Comparison of ENCODE assay signal across 8 mouse cellular contexts in genomic region chr9:111271056-111271433, GRCm38 (mm10). TPM values are rescaled to one million over a fixed set of nuclear protein-coding genes. Genes with fewer than 3 reads are reported as not detected.
DNase-seq lines count a peak whose midpoint lies in the region; ATAC-seq and TF ChIP-seq lines count a peak whose summit lies in the region.

No protein-coding gene starts in this region.

- H3K9me3 ChIP-seq in hindbrain, embryonic 10.5 days, result no peaks in the 10 kb centered on the region

- TF ChIP-seq POLR2A in bone marrow macrophage, adult 2 months (IDR thresholded peaks at IDR 0.05; ENCODE audit: borderline replicate concordance, low read depth, low read length), result no peak

- H3K36me3 ChIP-seq in hindbrain, embryonic 10.5 days, result peaks cover 46% of the 10 kb centered on the region

- 1% methylated on average over 32 of the region's 32 CpGs for WGBS in hindbrain, embryonic 10.5 days

- H3K4me3 ChIP-seq in layer of hippocampus, adult 2 months, result peak overlapping the region; percentile 99
- peak overlapping the region; percentile 84 for H3K4me3 ChIP-seq in bone marrow macrophage, adult 2 months (ENCODE audit: insufficient read depth, low read length)
- peak overlapping the region; percentile 87 for H3K4me3 ChIP-seq in hindbrain, embryonic 10.5 days

- peak; percentile 62 for ATAC-seq in megakaryocyte-erythroid progenitor cell, adult 5-6 weeks (replicated peaks; ENCODE audit: low FRiP score, low TSS enrichment, poor library complexity, severe bottlenecking)

- no peaks in the 10 kb centered on the region for H3K27me3 ChIP-seq in hindbrain, embryonic 10.5 days (ENCODE audit: insufficient read depth, poor library complexity, severe bottlenecking)

- peak overlapping the region; percentile 96 for H3K27ac ChIP-seq in layer of hippocampus, adult 2 months
- peak overlapping the region; percentile 71 for H3K27ac ChIP-seq in bone marrow macrophage, adult 2 months (ENCODE audit: insufficient read depth, low read depth, low read length)
- peak overlapping the region; percentile 96 for H3K27ac ChIP-seq in hindbrain, embryonic 10.5 days

- no peak for TF ChIP-seq CTCF in layer of hippocampus, adult 2 months (conservative IDR thresholded peaks at IDR 0.05)
- no peak for TF ChIP-seq CTCF in bone marrow macrophage, adult 2 months (IDR thresholded peaks at IDR 0.05; ENCODE audit: low read depth, low read length)

- peak in 1 of 2 experiments; percentile 67 for DNase-seq in layer of hippocampus, adult 2 months (ENCODE audit: low spot score in 2 of 2)
- DNase-seq in layer of hippocampus, postnatal 25 days (ENCODE audit: extremely low spot score in 1 of 2, low spot score in 1 of 2), result no peak
- no peak for DNase-seq in hindbrain, embryonic 10.5 days (ENCODE audit: low spot score)
- no peak for DNase-seq in layer of hippocampus, adult 9-11 months
- no peak for DNase-seq in kidney, adult 11 months
- no peak for DNase-seq in yolk sac, embryonic 10.5 days (ENCODE audit: low spot score)

- peaks cover 12% of the 10 kb centered on the region for H3K4me1 ChIP-seq in bone marrow macrophage, adult 2 months (ENCODE audit: control insufficient read depth, insufficient read depth, low read length)
- peaks cover 48% of the 10 kb centered on the region for H3K4me1 ChIP-seq in hindbrain, embryonic 10.5 days (replicated peaks)

RNA-seq across cellular contexts. Expression of gene Mlh1, which starts 0.5 kb away (rescaled TPM):
- 10 to 100 TPM; 15.7 to 17.1 TPM for total RNA-seq in layer of hippocampus, adult 2 months (2021)
- total RNA-seq in layer of hippocampus, postnatal 25 days (2021), result 10 to 100 TPM; 14.5 to 19.6 TPM
- polyA plus RNA-seq in bone marrow macrophage, adult 2 months (2012; ENCODE audit: insufficient read depth, insufficient read length, missing spikeins), result 14.8 and 20.1 TPM in 2 replicates
- polyA plus RNA-seq in hindbrain, embryonic 10.5 days (2016; fragmentation: Nextera tagmentation; extraction: Ambion mirVana), result 41.0 and 49.0 TPM in 2 replicates
- 47.2 and 69.4 TPM in 2 replicates for total RNA-seq in megakaryocyte-erythroid progenitor cell, adult 5-6 weeks (2014; fragmentation: Nextera tagmentation)
- total RNA-seq in megakaryocyte-erythroid progenitor cell, adult 5-6 weeks (2017), result 41.0 and 68.5 TPM in 2 replicates

RNA-seq across cellular contexts. Expression of gene Epm2aip1, which starts 0.7 kb away (rescaled TPM):
- total RNA-seq in layer of hippocampus, adult 2 months (2021), result 10 to 100 TPM; 76.5 to 80.7 TPM
- 10 to 100 TPM; 75.0 to 75.5 TPM for total RNA-seq in layer of hippocampus, postnatal 25 days (2021)
- polyA plus RNA-seq in bone marrow macrophage, adult 2 months (2012; ENCODE audit: insufficient read depth, insufficient read length, missing spikeins), result 10.3 and 12.0 TPM in 2 replicates
- polyA plus RNA-seq in hindbrain, embryonic 10.5 days (2016; fragmentation: Nextera tagmentation; extraction: Ambion mirVana), result 25.1 and 26.1 TPM in 2 replicates
- 15.9 and 16.7 TPM in 2 replicates for total RNA-seq in megakaryocyte-erythroid progenitor cell, adult 5-6 weeks (2014; fragmentation: Nextera tagmentation)
- total RNA-seq in megakaryocyte-erythroid progenitor cell, adult 5-6 weeks (2017), result 11.2 and 18.6 TPM in 2 replicates

RNA-seq across cellular contexts. Expression of gene Trank1, which starts 40.5 kb away (rescaled TPM):
- total RNA-seq in layer of hippocampus, adult 2 months (2021), result 100 to 1,000 TPM; 221 to 228 TPM
- total RNA-seq in layer of hippocampus, postnatal 25 days (2021), result 100 to 1,000 TPM; 159 to 197 TPM
- polyA plus RNA-seq in bone marrow macrophage, adult 2 months (2012; ENCODE audit: insufficient read depth, insufficient read length, missing spikeins), result 0.11 TPM in 1 of 2 replicates, not detected in the other
- polyA plus RNA-seq in hindbrain, embryonic 10.5 days (2016; fragmentation: Nextera tagmentation; extraction: Ambion mirVana), result 0.05 and 0.20 TPM in 2 replicates
- not detected in 2 replicates for total RNA-seq in megakaryocyte-erythroid progenitor cell, adult 5-6 weeks (2014; fragmentation: Nextera tagmentation)
- not detected in 2 replicates for total RNA-seq in megakaryocyte-erythroid progenitor cell, adult 5-6 weeks (2017)

Comparison
In these comparisons a context has a peak if more than half of its experiments do, and no peak if none do; other contexts are left out.
1. RNA of gene Trank1, which starts 40.5 kb away (total RNA-seq): 221 to 228 TPM in layer of hippocampus, adult 2 months and 159 to 197 TPM in layer of hippocampus, postnatal 25 days; not detected in megakaryocyte-erythroid progenitor cell, adult 5-6 weeks; every median in the first group is over 100 times any median in the second.
2. Peak in every context shown above with its lines, with median percentiles within 50 percentile points of each other: H3K27ac ChIP-seq and H3K4me3 ChIP-seq.